Mouse (Mus musculus) intestine, embryonic 14.5 days (tissue): ENCODE data around the gene Eif4e3. TPM values are rescaled to one million over a fixed set of nuclear protein-coding genes. Genes with fewer than 3 reads are reported as not detected.
A peak's percentile ranks its signal among the peaks of the same experiment; 100 is the strongest.

Experiments
- ATAC-seq: fragments of 200-750 bp; cut with Nextera tagmentation; replicated peaks from 2 replicates; pipeline ENCODE4 v1.8.0; 2017; ENCODE audit warnings: low read depth, moderate number of reproducible peaks, moderate TSS enrichment, moderate library complexity; ENCODE audit not compliant: low FRiP score, low TSS enrichment
- DNase-seq: peaks from one replicate; pipeline ENCODE4 v3.0.0-alpha.2; 2018; ENCODE audit warnings: low spot score
- H3K27ac ChIP-seq: fragments of 300-500 bp; sonication (generic); 2 replicates; pipeline ENCODE4 v1.5.1; 2014; ENCODE audit warnings: low read depth, mild to moderate bottlenecking, control low read depth
- H3K27me3 ChIP-seq: fragments of 300-500 bp; sonication (generic); replicated peaks from 2 replicates; pipeline ENCODE4 v1.6.1; 2014; ENCODE audit warnings: low read length, control low read depth; ENCODE audit not compliant: control insufficient read depth, insufficient read depth
- H3K36me3 ChIP-seq: fragments of 300-500 bp; sonication (generic); 2 replicates; pipeline ENCODE4 v1.6.1; 2014; ENCODE audit warnings: low read length, control low read depth; ENCODE audit not compliant: control insufficient read depth, insufficient read depth
- H3K4me1 ChIP-seq: fragments of 300-500 bp; sonication (generic); replicated peaks from 2 replicates; pipeline ENCODE4 v1.6.1; 2014; ENCODE audit warnings: low read length, control low read depth, mixed read lengths; ENCODE audit not compliant: control insufficient read depth, insufficient read depth
- H3K4me2 ChIP-seq: fragments of 300-500 bp; sonication (generic); 2 replicates; pipeline ENCODE4 v1.6.1; 2014; ENCODE audit warnings: low read length
- H3K4me3 ChIP-seq: fragments of 300-500 bp; sonication (generic); 2 replicates; pipeline ENCODE4 v1.5.1; 2014; ENCODE audit warnings: low read depth, low read length, control low read depth, mixed read lengths
- H3K9ac ChIP-seq: fragments of 300-500 bp; sonication (generic); 2 replicates; pipeline ENCODE4 v1.6.1; 2014; ENCODE audit warnings: mild to moderate bottlenecking, low read length
- H3K9me3 ChIP-seq: fragments of 300-500 bp; sonication (generic); 2 replicates; pipeline ENCODE4 v1.6.1; 2016; ENCODE audit warnings: low read length, control low read depth; ENCODE audit not compliant: control insufficient read depth
- WGBS: fragments of 180-500 bp; shearing (Covaris S2); extraction: QIAGEN DNeasy Blood & Tissue Kit; methylation state at CpG from one replicate; pipeline ENCODE4 v1.1.7; 2014; 5-methylcytosine and 5-hydroxymethylcytosine counted together
- polyA plus RNA-seq: library from polyadenylated mRNA; unstranded; fragments of >200 nt; fragmentation: Nextera tagmentation; extraction: Ambion mirVana; gene quantifications from 2 replicates; pipeline ENCODE4 v1.2.1, GENCODE M21; 2014

Eif4e3 gene
- polyA plus RNA-seq, 1 experiment from 2014 or later, result 14.5 TPM

DNA sequence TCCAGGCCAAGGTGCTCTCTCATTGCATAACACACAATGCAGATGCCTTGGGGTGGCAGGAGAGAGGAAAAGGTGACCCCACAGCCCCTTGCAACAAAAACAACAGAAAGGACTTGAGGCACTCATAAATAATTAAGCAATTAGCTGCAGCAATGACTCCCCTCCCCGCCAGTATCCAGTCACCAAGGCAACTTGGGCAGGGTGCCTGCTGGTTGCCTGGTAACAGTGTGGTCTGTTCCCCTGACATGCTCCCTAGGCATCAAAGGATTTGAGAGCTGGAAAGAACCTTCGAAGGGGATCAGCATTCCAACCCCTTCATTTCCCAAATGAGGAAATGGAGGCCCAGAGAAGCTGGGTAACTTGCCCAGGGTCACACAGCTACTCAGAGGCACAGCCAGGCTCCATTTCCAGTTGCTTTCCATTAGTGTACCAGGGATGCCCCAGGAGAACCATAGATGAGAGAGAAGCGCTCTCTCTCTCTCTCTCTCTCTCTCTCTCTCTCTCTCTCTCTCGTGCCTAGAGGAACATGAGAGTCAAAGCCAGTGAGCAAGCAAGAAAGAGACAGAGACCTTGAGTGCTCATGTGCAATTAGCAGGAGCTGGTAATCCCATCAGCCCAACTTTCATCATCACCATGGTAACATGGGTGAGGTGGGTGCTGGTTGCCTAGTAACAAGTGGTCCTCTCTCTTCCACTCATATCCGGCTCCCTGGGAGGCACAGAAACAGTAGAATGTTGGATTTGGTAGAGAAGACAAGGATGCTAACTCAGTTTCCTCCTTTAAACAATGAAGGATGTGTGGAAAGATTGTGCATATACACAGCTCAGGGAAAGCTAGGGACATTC, 3.1 kb upstream of the Eif4e3 start:
- no peak overlapping the region for H3K27ac ChIP-seq
- ATAC-seq (no peak), DNase-seq (no peak)
- H3K4me2 ChIP-seq, result no peak overlapping the region
- H3K4me3 ChIP-seq, result no peak overlapping the region
- peaks cover 8% of the 10 kb centered on the region; the same call in 1 of the 2 replicates for H3K4me1 ChIP-seq
- no peaks in the 10 kb centered on the region for H3K36me3 ChIP-seq
- no peaks in the 10 kb centered on the region for H3K9me3 ChIP-seq
- WGBS, result 48% methylated on average over 5 of the region's 5 CpGs
- H3K9ac ChIP-seq, result no peak overlapping the region
- no peaks in the 10 kb centered on the region for H3K27me3 ChIP-seq

DNA sequence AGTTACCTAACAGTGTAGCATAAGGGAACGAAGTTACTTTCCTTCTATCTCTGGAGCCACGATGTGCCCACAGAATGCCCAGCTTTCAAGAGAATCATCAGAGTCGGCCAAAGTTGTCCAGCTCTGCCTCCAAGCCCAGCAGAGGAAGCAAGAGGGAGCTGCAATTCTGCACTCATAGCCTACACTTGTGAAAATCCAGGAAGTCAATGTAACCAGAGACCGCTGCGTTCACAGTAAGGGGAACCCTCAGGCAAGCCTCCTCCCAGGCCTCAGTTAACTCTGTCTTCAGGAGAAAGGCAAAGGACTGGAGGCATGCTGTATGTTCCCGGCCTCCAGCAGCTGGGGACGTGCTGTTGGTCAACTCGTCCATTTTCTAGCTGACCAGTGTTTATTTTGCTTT, 719 bp upstream of the Eif4e3 start:
- Histone ChIP-seq H3K9me3 (no peaks in the 10 kb centered on the region), H3K4me3 (peak overlapping the region; percentile 69; the same call in 1 of the 2 replicates), H3K4me2 (peak overlapping the region; percentile 89), H3K27me3 (no peaks in the 10 kb centered on the region), H3K27ac (peak overlapping the region; percentile 57; the same call in 1 of the 2 replicates), H3K36me3 (no peaks in the 10 kb centered on the region), H3K9ac (no peak overlapping the region; the same call in 1 of the 2 replicates), H3K4me1 (peaks cover 8% of the 10 kb centered on the region; the same call in 1 of the 2 replicates)
- ATAC-seq (no peak), DNase-seq (no peak)
- WGBS, result 27% methylated on average over 8 of the region's 8 CpGs

DNA sequence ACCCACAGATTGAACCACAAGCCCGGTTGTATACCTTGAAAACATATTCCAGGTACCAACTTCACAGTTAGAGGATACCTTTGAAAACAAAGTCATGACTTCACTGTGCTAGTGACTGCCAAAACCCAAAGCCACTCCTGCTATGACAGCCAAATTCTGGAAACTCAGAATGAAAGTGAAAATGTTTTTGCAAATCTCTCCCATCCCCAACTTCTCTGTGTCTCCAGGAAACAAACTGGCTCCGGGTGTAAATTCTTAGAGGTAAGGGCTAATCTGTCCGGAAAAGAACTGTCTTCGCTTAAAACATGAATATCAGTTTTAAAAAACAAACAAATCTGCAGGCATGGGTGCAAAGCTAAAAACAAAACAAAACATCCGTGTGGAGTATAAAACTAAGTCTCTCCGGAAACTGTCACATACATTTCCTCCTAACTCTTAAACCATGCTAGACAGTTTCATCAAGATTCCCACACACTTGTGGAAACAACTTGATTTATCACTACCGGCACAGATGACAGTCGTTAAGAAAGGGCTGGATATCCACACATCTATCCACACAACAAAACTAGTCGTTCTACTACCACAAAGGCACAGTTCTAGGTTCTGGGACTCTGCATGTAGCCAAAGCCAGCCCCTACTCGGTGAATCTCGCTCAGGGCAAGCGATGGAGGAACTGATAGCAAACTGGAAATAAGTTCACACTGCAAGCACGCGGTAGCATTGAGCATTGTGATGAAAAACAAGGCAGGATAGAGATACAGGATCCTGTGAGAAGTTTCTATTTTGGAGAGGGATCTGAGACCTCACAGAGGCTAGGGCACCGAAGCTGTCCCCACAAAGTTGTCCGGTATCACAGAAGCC, 884 bp downstream of the Eif4e3 start:
- WGBS, result 20% methylated on average over 16 of the region's 16 CpGs
- H3K4me1 ChIP-seq, result peaks cover 14% of the 10 kb centered on the region
- ATAC-seq (no peak), DNase-seq (no peak)
- H3K4me3 ChIP-seq, result peak overlapping the region; percentile 69
- H3K9ac ChIP-seq, result peak overlapping the region; percentile 76
- peak overlapping the region; percentile 33; the same call in 1 of the 2 replicates for H3K27ac ChIP-seq
- no peaks in the 10 kb centered on the region for H3K9me3 ChIP-seq
- no peaks in the 10 kb centered on the region for H3K36me3 ChIP-seq
- peak overlapping the region; percentile 89 for H3K4me2 ChIP-seq
- H3K27me3 ChIP-seq, result no peaks in the 10 kb centered on the region

DNA sequence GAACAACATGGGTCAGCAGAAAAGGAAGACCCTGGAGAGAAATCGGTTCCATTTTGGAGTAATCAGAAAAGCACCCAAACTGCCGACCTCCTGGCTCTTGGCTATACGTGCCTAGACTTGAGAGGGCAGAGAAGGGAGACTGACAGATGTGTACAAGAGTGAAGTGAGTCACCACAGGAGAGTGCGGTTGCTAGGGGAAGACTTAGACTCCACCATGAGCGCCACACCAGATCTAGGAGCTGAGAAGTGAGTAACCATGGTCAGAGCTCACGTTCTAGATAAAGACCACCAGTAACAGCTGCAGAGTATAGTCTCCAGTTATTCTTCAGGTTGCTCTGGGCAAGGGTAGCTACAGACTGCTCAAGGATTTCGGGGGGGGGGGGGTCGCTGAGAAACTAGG, 3.3 kb downstream of the Eif4e3 start:
- H3K36me3 ChIP-seq, result no peaks in the 10 kb centered on the region
- no peaks in the 10 kb centered on the region for H3K9me3 ChIP-seq
- H3K27ac ChIP-seq, result no peak overlapping the region
- H3K4me1 ChIP-seq, result peaks cover 22% of the 10 kb centered on the region
- no peak for DNase-seq
- no peak overlapping the region for H3K9ac ChIP-seq
- H3K4me3 ChIP-seq, result no peak overlapping the region
- WGBS, result 79% methylated on average over 8 of the region's 8 CpGs
- no peak for ATAC-seq
- H3K27me3 ChIP-seq, result no peaks in the 10 kb centered on the region
- H3K4me2 ChIP-seq, result no peak overlapping the region

DNA sequence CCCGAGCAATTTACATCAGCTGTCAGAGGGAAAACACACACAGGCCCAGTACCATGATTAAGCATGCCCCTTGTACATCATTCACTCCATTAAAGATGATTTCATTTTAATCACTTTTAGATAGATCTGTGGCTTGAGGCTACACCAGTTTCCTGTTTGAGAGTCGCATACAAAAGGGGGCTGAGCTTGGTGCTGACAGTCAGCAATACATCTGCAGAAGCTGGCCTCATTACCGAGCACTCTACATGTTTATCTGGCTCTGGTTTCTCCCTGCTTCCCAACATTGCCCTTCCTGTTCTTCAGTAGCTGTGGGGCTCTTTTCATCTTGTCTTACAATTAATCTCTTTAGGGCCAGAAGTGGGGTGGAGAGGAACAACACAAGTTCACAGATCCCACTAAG, 6.1 kb downstream of the Eif4e3 start:
- no peaks in the 10 kb centered on the region for H3K27me3 ChIP-seq
- 17% methylated on average over 3 of the region's 3 CpGs for WGBS
- H3K4me3 ChIP-seq, result no peak overlapping the region
- DNase-seq (no peak), ATAC-seq (no peak)
- H3K36me3 ChIP-seq, result no peaks in the 10 kb centered on the region
- no peak overlapping the region; the same call in 1 of the 2 replicates for H3K27ac ChIP-seq
- H3K4me1 ChIP-seq, result peaks cover 14% of the 10 kb centered on the region
- H3K9me3 ChIP-seq, result no peaks in the 10 kb centered on the region
- H3K9ac ChIP-seq, result no peak overlapping the region
- H3K4me2 ChIP-seq, result no peak overlapping the region

DNA sequence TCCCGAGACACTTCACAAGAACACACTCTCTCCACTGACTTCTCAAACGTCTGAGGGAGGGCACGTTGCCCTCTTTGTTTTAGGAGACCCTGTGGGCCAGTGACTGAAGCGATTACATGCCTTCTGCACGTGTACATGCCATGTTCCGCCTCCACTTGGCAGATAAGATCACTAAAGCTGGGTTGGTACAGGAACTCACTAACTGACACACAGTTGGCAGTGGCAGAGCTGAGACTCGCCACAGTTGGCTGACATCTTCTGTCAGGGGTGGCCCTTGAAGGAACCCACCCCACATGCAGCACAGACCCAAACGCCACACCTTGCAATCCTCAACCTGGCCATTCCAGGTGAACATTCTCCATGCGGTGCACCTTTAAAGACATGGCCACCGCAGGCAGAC, 8.0 kb downstream of the Eif4e3 start:
- no peaks in the 10 kb centered on the region for H3K36me3 ChIP-seq
- WGBS, result 86% methylated on average over 10 of the region's 10 CpGs
- H3K4me2 ChIP-seq, result no peak overlapping the region
- H3K4me3 ChIP-seq, result no peak overlapping the region
- no peak overlapping the region for H3K27ac ChIP-seq
- DNase-seq (no peak), ATAC-seq (no peak)
- no peaks in the 10 kb centered on the region for H3K9me3 ChIP-seq
- H3K4me1 ChIP-seq, result peaks cover 14% of the 10 kb centered on the region
- H3K27me3 ChIP-seq, result no peaks in the 10 kb centered on the region
- H3K9ac ChIP-seq, result no peak overlapping the region

DNA sequence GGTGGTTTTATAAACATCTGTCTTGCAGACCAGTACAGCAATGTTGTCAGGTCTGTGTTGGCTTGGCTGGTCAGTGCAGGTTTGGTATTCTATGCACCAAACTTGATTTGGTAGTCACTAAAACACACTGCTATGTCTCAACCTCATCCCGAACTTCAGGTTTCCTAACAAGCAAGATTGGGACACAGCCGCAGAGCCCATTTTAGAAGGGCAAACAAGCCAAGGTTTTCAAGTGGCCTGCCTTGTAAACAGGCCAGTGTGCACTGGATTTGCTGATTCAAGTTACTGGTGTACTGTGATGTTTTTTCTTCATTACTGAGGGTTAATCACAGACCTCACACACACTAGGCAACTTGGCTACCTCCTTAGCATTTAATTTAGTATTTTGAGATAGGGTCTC, 10.5 kb downstream of the Eif4e3 start:
- H3K4me3 ChIP-seq, result no peak overlapping the region
- no peak overlapping the region for H3K27ac ChIP-seq
- no peaks in the 10 kb centered on the region for H3K27me3 ChIP-seq
- no peaks in the 10 kb centered on the region for H3K36me3 ChIP-seq
- H3K4me2 ChIP-seq, result no peak overlapping the region
- 79% methylated on average over 2 of the region's 2 CpGs for WGBS
- no peaks in the 10 kb centered on the region for H3K9me3 ChIP-seq
- no peak overlapping the region for H3K9ac ChIP-seq
- DNase-seq (no peak), ATAC-seq (no peak)
- peaks cover 12% of the 10 kb centered on the region for H3K4me1 ChIP-seq

DNA sequence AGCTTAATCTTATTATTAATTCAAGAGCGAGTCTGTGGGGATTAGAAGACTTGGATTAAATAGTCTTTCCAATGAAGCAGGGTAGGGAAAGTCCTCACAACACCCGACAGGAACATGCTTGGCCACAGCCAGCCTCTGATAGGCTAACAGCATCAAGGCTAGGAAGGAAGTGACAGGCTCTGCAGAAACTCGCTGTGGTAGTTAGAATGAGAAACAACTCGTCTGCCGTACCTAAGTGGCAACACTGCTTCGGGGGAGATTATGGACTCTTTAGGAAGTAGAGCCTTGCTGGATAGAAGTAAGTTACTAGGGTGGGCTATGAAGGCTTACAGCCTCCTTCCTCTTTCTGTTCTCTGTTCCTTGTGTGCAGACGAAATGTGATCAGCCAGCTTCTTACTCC, 11.1 kb downstream of the Eif4e3 start:
- H3K4me2 ChIP-seq, result no peak overlapping the region
- H3K4me1 ChIP-seq, result peaks cover 6% of the 10 kb centered on the region; the same call in 1 of the 2 replicates
- DNase-seq, result no peak
- H3K27me3 ChIP-seq, result no peaks in the 10 kb centered on the region
- 51% methylated on average over 7 of the region's 7 CpGs for WGBS
- no peaks in the 10 kb centered on the region for H3K9me3 ChIP-seq
- no peak overlapping the region for H3K4me3 ChIP-seq
- H3K9ac ChIP-seq, result no peak overlapping the region
- H3K36me3 ChIP-seq, result no peaks in the 10 kb centered on the region
- no peak overlapping the region for H3K27ac ChIP-seq
- no peak for ATAC-seq
